Mouse (Mus musculus): ENCODE measurements around the gene Trim58. TPM values are rescaled to one million over a fixed set of nuclear protein-coding genes. Genes with fewer than 3 reads are reported as not detected.

Gene Trim58
- polyA plus RNA-seq, 1 experiment from 2014 or later: not detected

- no peak overlapping the region for H3K9ac ChIP-seq (ENCODE audit: low read length)
- no peaks in the 10 kb centered on the region for H3K36me3 ChIP-seq (ENCODE audit: control insufficient read depth, insufficient read depth, low read length)
- H3K4me1 ChIP-seq (ENCODE audit: control insufficient read depth, insufficient read depth, low read length): no peaks in the 10 kb centered on the region
- no peak overlapping the region for H3K4me2 ChIP-seq (ENCODE audit: low read length)
- no peak overlapping the region for H3K4me3 ChIP-seq (ENCODE audit: low read depth, low read length)
- no peak for DNase-seq (ENCODE audit: low spot score)
- WGBS: 80% methylated on average over 6 of the region's 6 CpGs
- no peaks in the 10 kb centered on the region for H3K9me3 ChIP-seq (replicated peaks; ENCODE audit: control insufficient read depth, low read length)
- no peaks in the 10 kb centered on the region for H3K27me3 ChIP-seq (replicated peaks; ENCODE audit: control insufficient read depth, insufficient read depth, low read length)
- H3K27ac ChIP-seq (ENCODE audit: low read depth, low read length): no peak overlapping the region
- no peak for ATAC-seq
These were observed 33.2 kb upstream of the Trim58 start for GRCm38 (mm10) chr11:58607030-58607429.

- DNase-seq (ENCODE audit: low spot score) (no peak), ATAC-seq (no peak)
- no peak overlapping the region for H3K4me3 ChIP-seq (ENCODE audit: low read depth, low read length)
- no peaks in the 10 kb centered on the region for H3K4me1 ChIP-seq (ENCODE audit: control insufficient read depth, insufficient read depth, low read length)
- no peak overlapping the region for H3K27ac ChIP-seq (ENCODE audit: low read depth, low read length)
- H3K4me2 ChIP-seq (ENCODE audit: low read length): no peak overlapping the region
- no peaks in the 10 kb centered on the region for H3K9me3 ChIP-seq (replicated peaks; ENCODE audit: control insufficient read depth, low read length)
- no peaks in the 10 kb centered on the region for H3K36me3 ChIP-seq (ENCODE audit: control insufficient read depth, insufficient read depth, low read length)
- no peak overlapping the region for H3K9ac ChIP-seq (ENCODE audit: low read length)
- no peaks in the 10 kb centered on the region for H3K27me3 ChIP-seq (replicated peaks; ENCODE audit: control insufficient read depth, insufficient read depth, low read length)
- 79% methylated on average over 3 of the region's 3 CpGs for WGBS
These were observed 26.9 kb upstream of the Trim58 start for GRCm38 (mm10) chr11:58613359-58613758.

- H3K9me3 ChIP-seq (replicated peaks; ENCODE audit: control insufficient read depth, low read length): no peaks in the 10 kb centered on the region
- no peak for DNase-seq (ENCODE audit: low spot score)
- no peaks in the 10 kb centered on the region for H3K36me3 ChIP-seq (ENCODE audit: control insufficient read depth, insufficient read depth, low read length)
- no peak for ATAC-seq
- no peak overlapping the region for H3K9ac ChIP-seq (ENCODE audit: low read length)
- H3K4me1 ChIP-seq (ENCODE audit: control insufficient read depth, insufficient read depth, low read length): no peaks in the 10 kb centered on the region
- no peak overlapping the region for H3K27ac ChIP-seq (ENCODE audit: low read depth, low read length)
- no peak overlapping the region for H3K4me2 ChIP-seq (ENCODE audit: low read length)
- no peak overlapping the region for H3K4me3 ChIP-seq (ENCODE audit: low read depth, low read length)
- no peaks in the 10 kb centered on the region for H3K27me3 ChIP-seq (replicated peaks; ENCODE audit: control insufficient read depth, insufficient read depth, low read length)
These were observed 25.7 kb upstream of the Trim58 start for GRCm38 (mm10) chr11:58614526-58614925.

GRCm38 (mm10) chr11:58615975-58616374 is 24.3 kb upstream of the Trim58 start, which contains the start of gene 2210407C18Rik:
Gene 2210407C18Rik (minus strand): TSS chr11:58616075.
- Histone ChIP-seq H3K36me3 (ENCODE audit: control insufficient read depth, insufficient read depth, low read length) (no peaks in the 10 kb centered on the region), H3K4me1 (ENCODE audit: control insufficient read depth, insufficient read depth, low read length) (no peaks in the 10 kb centered on the region), H3K27ac (ENCODE audit: low read depth, low read length) (no peak within 1 kb of the TSS), H3K4me3 (ENCODE audit: low read depth, low read length) (no peak within 1 kb of the TSS), H3K9me3 (replicated peaks; ENCODE audit: control insufficient read depth, low read length) (no peaks in the 10 kb centered on the region), H3K4me2 (ENCODE audit: low read length) (no peak within 1 kb of the TSS), H3K9ac (ENCODE audit: low read length) (no peak within 1 kb of the TSS), H3K27me3 (replicated peaks; ENCODE audit: control insufficient read depth, insufficient read depth, low read length) (no peaks in the 10 kb centered on the region)
- DNase-seq (ENCODE audit: low spot score) (no peak), ATAC-seq (no peak)
- WGBS: 92% methylated on average over 4 of the region's 4 CpGs

GRCm38 (mm10) chr11:58618369-58618768 is 21.9 kb upstream of the Trim58 start:
- H3K9ac ChIP-seq (ENCODE audit: low read length): no peak overlapping the region
- H3K27me3 ChIP-seq (replicated peaks; ENCODE audit: control insufficient read depth, insufficient read depth, low read length): no peaks in the 10 kb centered on the region
- DNase-seq (ENCODE audit: low spot score): no peak
- ATAC-seq: no peak
- H3K36me3 ChIP-seq (ENCODE audit: control insufficient read depth, insufficient read depth, low read length): no peaks in the 10 kb centered on the region
- 69% methylated on average over 3 of the region's 3 CpGs for WGBS
- H3K4me2 ChIP-seq (ENCODE audit: low read length): no peak overlapping the region
- no peaks in the 10 kb centered on the region for H3K4me1 ChIP-seq (ENCODE audit: control insufficient read depth, insufficient read depth, low read length)
- no peak overlapping the region for H3K4me3 ChIP-seq (ENCODE audit: low read depth, low read length)
- no peak overlapping the region for H3K27ac ChIP-seq (ENCODE audit: low read depth, low read length)
- no peaks in the 10 kb centered on the region for H3K9me3 ChIP-seq (replicated peaks; ENCODE audit: control insufficient read depth, low read length)

GRCm38 (mm10) chr11:58618793-58619192 is 21.5 kb upstream of the Trim58 start:
- no peak overlapping the region for H3K4me2 ChIP-seq (ENCODE audit: low read length)
- no peak overlapping the region for H3K4me3 ChIP-seq (ENCODE audit: low read depth, low read length)
- DNase-seq (ENCODE audit: low spot score) (no peak), ATAC-seq (no peak)
- no peaks in the 10 kb centered on the region for H3K27me3 ChIP-seq (replicated peaks; ENCODE audit: control insufficient read depth, insufficient read depth, low read length)
- 58% methylated on average over 6 of the region's 6 CpGs for WGBS
- H3K9me3 ChIP-seq (replicated peaks; ENCODE audit: control insufficient read depth, low read length): no peaks in the 10 kb centered on the region
- H3K4me1 ChIP-seq (ENCODE audit: control insufficient read depth, insufficient read depth, low read length): no peaks in the 10 kb centered on the region
- H3K27ac ChIP-seq (ENCODE audit: low read depth, low read length): no peak overlapping the region
- no peak overlapping the region for H3K9ac ChIP-seq (ENCODE audit: low read length)
- H3K36me3 ChIP-seq (ENCODE audit: control insufficient read depth, insufficient read depth, low read length): no peaks in the 10 kb centered on the region

GRCm38 (mm10) chr11:58626146-58626545 is 14.1 kb upstream of the Trim58 start:
- DNase-seq (ENCODE audit: low spot score): no peak
- Histone ChIP-seq H3K4me3 (ENCODE audit: low read depth, low read length) (no peak overlapping the region), H3K27ac (ENCODE audit: low read depth, low read length) (no peak overlapping the region), H3K9me3 (replicated peaks; ENCODE audit: control insufficient read depth, low read length) (no peaks in the 10 kb centered on the region), H3K4me1 (ENCODE audit: control insufficient read depth, insufficient read depth, low read length) (no peaks in the 10 kb centered on the region), H3K9ac (ENCODE audit: low read length) (no peak overlapping the region), H3K27me3 (replicated peaks; ENCODE audit: control insufficient read depth, insufficient read depth, low read length) (no peaks in the 10 kb centered on the region), H3K36me3 (ENCODE audit: control insufficient read depth, insufficient read depth, low read length) (no peaks in the 10 kb centered on the region), H3K4me2 (ENCODE audit: low read length) (no peak overlapping the region)
- ATAC-seq: no peak
- 42% methylated on average over 4 of the region's 4 CpGs for WGBS

- H3K4me1 ChIP-seq (ENCODE audit: control insufficient read depth, insufficient read depth, low read length): no peaks in the 10 kb centered on the region
- H3K27ac ChIP-seq (ENCODE audit: low read depth, low read length): no peak within 1 kb of the TSS
- DNase-seq (ENCODE audit: low spot score): no peak
- H3K4me2 ChIP-seq (ENCODE audit: low read length): no peak within 1 kb of the TSS
- H3K36me3 ChIP-seq (ENCODE audit: control insufficient read depth, insufficient read depth, low read length): no peaks in the 10 kb centered on the region
- no peaks in the 10 kb centered on the region for H3K27me3 ChIP-seq (replicated peaks; ENCODE audit: control insufficient read depth, insufficient read depth, low read length)
- no peak for ATAC-seq
- H3K4me3 ChIP-seq (ENCODE audit: low read depth, low read length): no peak within 1 kb of the TSS
- WGBS: 75% methylated on average over 5 of the region's 5 CpGs
- no peak within 1 kb of the TSS for H3K9ac ChIP-seq (ENCODE audit: low read length)
- H3K9me3 ChIP-seq (replicated peaks; ENCODE audit: control insufficient read depth, low read length): no peaks in the 10 kb centered on the region
These were observed 9.9 kb upstream of the Trim58 start, which contains the start of gene Olfr323 for GRCm38 (mm10) chr11:58630401-58630800. Gene Olfr323 (minus strand): TSS chr11:58630501.

GRCm38 (mm10) chr11:58634878-58635277 is 5.4 kb upstream of the Trim58 start:
- Histone ChIP-seq H3K27ac (ENCODE audit: low read depth, low read length) (no peak overlapping the region), H3K9me3 (replicated peaks; ENCODE audit: control insufficient read depth, low read length) (no peaks in the 10 kb centered on the region), H3K4me1 (ENCODE audit: control insufficient read depth, insufficient read depth, low read length) (no peaks in the 10 kb centered on the region), H3K36me3 (ENCODE audit: control insufficient read depth, insufficient read depth, low read length) (no peaks in the 10 kb centered on the region), H3K4me3 (ENCODE audit: low read depth, low read length) (no peak overlapping the region), H3K4me2 (ENCODE audit: low read length) (no peak overlapping the region), H3K9ac (ENCODE audit: low read length) (no peak overlapping the region), H3K27me3 (replicated peaks; ENCODE audit: control insufficient read depth, insufficient read depth, low read length) (peaks cover 1% of the 10 kb centered on the region; the same call in 1 of the 2 replicates)
- ATAC-seq: no peak
- no peak for DNase-seq (ENCODE audit: low spot score)
- WGBS: 51% methylated on average over 4 of the region's 4 CpGs

Data from forebrain, embryonic 14.5 days (tissue).